Mouse (Mus musculus) lung, embryonic 16.5 days (tissue): ENCODE results near the gene Csrnp2. TPM values are rescaled to one million over a fixed set of nuclear protein-coding genes. Genes with fewer than 3 reads are reported as not detected.
A peak's percentile ranks its signal among the peaks of the same experiment; 100 is the strongest.
"Not testable (repeated sequence)": the region's sequence is repeated elsewhere in the genome, so short reads cannot be mapped to it uniquely, and the experiment has no call there.

Experiments used
- ATAC-seq: fragments of 200-750 bp; cut with Nextera tagmentation; 2 replicates; pipeline ENCODE4 v1.8.0; 2017; ENCODE audit warnings: low read depth, mild to moderate bottlenecking, moderate library complexity
- H3K27ac ChIP-seq: fragments of 300-500 bp; sonication (generic); 2 replicates; pipeline ENCODE4 v1.5.1; 2014; ENCODE audit warnings: mild to moderate bottlenecking, control low read depth, low read length
- H3K27me3 ChIP-seq: fragments of 300-500 bp; sonication (generic); 2 replicates; pipeline ENCODE4 v1.6.1; 2014; ENCODE audit warnings: low read depth, low read length, mixed read lengths; ENCODE audit not compliant: control insufficient read depth, insufficient read depth
- H3K36me3 ChIP-seq: fragments of 300-500 bp; sonication (generic); 2 replicates; pipeline ENCODE4 v1.6.1; 2014; ENCODE audit warnings: low read length; ENCODE audit not compliant: control insufficient read depth, insufficient read depth
- H3K4me1 ChIP-seq: fragments of 300-500 bp; sonication (generic); replicated peaks from 2 replicates; pipeline ENCODE4 v1.6.1; 2014; ENCODE audit warnings: low read length, mixed read lengths; ENCODE audit not compliant: control insufficient read depth, insufficient read depth
- H3K4me2 ChIP-seq: fragments of 300-500 bp; sonication (generic); 2 replicates; pipeline ENCODE4 v1.6.1; 2014; ENCODE audit warnings: low read depth, low read length, control low read depth
- H3K4me3 ChIP-seq: fragments of 300-500 bp; sonication (generic); 2 replicates; pipeline ENCODE4 v1.5.1; 2014; ENCODE audit warnings: mild to moderate bottlenecking, low read length, control low read depth
- H3K9ac ChIP-seq: fragments of 300-500 bp; sonication (generic); 2 replicates; pipeline ENCODE4 v1.6.1; 2014; ENCODE audit warnings: low read length, control low read depth
- H3K9me3 ChIP-seq: fragments of 300-500 bp; sonication (generic); 2 replicates; pipeline ENCODE4 v1.6.1; 2016; ENCODE audit warnings: low read length; ENCODE audit not compliant: control insufficient read depth
- WGBS: fragments of 180-500 bp; shearing (Covaris S2); extraction: QIAGEN DNeasy Blood & Tissue Kit; methylation state at CpG from one replicate; pipeline ENCODE4 v1.1.7; 2014; 5-methylcytosine and 5-hydroxymethylcytosine counted together
- polyA plus RNA-seq: library from polyadenylated mRNA; unstranded; fragments of >200 nt; fragmentation: Nextera tagmentation; extraction: Ambion mirVana; gene quantifications from 2 replicates; pipeline ENCODE4 v1.2.1, GENCODE M21; 2015

Csrnp2 gene
- polyA plus RNA-seq, 1 experiment from 2014 or later = 10.6 TPM

- WGBS = 88% methylated on average over 14 of the region's 14 CpGs
- H3K4me1 ChIP-seq = no peaks in the 10 kb centered on the region
- H3K9ac ChIP-seq = no peak overlapping the region
- H3K9me3 ChIP-seq = no peaks in the 10 kb centered on the region
- no peak overlapping the region for H3K27ac ChIP-seq
- H3K4me3 ChIP-seq = no peak overlapping the region
- H3K4me2 ChIP-seq = no peak overlapping the region
- no peak for ATAC-seq
- no peaks in the 10 kb centered on the region for H3K27me3 ChIP-seq
- peaks cover 11% of the 10 kb centered on the region for H3K36me3 ChIP-seq
These were observed 25.0 kb upstream of the Csrnp2 start for GRCm38 (mm10) chr15:100520306-100520705.

DNA sequence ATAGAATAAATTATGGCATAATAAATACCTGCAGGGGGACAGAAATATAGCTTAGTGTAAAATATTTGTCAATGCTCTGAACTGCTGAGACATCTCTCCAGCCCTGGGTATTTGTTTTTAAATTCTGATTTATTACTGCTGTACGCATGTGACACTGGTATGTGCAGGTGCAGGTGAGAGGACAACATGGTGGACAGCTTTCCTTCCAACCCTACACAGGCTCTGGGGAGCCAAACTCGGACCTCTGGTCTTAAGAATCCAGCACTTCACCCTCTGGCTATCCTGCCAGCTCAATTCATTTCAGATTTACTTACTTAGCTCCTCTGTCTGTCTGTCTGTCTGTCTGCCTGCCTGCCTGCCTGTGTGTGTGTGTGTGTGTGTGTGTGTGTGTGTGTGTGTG, 19.8 kb upstream of the Csrnp2 start:
- no peak for ATAC-seq
- Histone ChIP-seq H3K36me3 (peaks cover 25% of the 10 kb centered on the region), H3K4me2 (no peak overlapping the region), H3K4me1 (no peaks in the 10 kb centered on the region), H3K9me3 (no peaks in the 10 kb centered on the region), H3K27ac (no peak overlapping the region), H3K27me3 (no peaks in the 10 kb centered on the region), H3K4me3 (no peak overlapping the region), H3K9ac (no peak overlapping the region)
- 82% methylated on average over 2 of the region's 2 CpGs for WGBS

DNA sequence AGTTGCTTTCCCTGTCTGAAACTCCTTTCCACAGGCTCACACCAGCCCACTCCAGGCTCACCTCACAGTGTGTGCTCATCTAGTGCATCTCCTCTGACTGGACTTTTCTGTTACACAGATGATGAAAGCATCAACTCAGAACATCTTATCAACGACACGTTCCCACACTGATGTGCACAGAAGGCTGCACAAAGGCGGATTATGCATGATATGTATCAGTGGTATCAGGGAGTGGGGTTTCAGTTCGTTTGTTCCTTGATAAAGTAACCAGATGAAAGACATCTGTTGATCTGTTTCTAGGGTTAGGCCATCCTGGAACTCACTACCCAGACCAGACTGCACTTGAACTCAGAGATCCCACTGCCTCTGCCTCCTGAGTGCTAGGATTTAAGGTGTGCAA, 18.1 kb upstream of the Csrnp2 start:
- Histone ChIP-seq H3K9ac (no peak overlapping the region), H3K4me1 (no peaks in the 10 kb centered on the region), H3K9me3 (no peaks in the 10 kb centered on the region), H3K27me3 (no peaks in the 10 kb centered on the region), H3K27ac (no peak overlapping the region), H3K4me2 (no peak overlapping the region), H3K36me3 (peaks cover 22% of the 10 kb centered on the region), H3K4me3 (no peak overlapping the region)
- WGBS = 76% methylated on average over 4 of the region's 4 CpGs
- ATAC-seq = no peak

GRCm38 (mm10) chr15:100510072-100510471, 14.8 kb upstream of the Csrnp2 start:
- WGBS = 95% methylated on average over 11 of the region's 11 CpGs
- H3K27me3 ChIP-seq = no peaks in the 10 kb centered on the region
- H3K4me3 ChIP-seq = no peak overlapping the region
- H3K4me2 ChIP-seq = no peak overlapping the region
- H3K4me1 ChIP-seq = no peaks in the 10 kb centered on the region
- no peaks in the 10 kb centered on the region for H3K9me3 ChIP-seq
- no peak overlapping the region for H3K9ac ChIP-seq
- no peak for ATAC-seq
- H3K36me3 ChIP-seq = peaks cover 32% of the 10 kb centered on the region
- no peak overlapping the region for H3K27ac ChIP-seq

DNA sequence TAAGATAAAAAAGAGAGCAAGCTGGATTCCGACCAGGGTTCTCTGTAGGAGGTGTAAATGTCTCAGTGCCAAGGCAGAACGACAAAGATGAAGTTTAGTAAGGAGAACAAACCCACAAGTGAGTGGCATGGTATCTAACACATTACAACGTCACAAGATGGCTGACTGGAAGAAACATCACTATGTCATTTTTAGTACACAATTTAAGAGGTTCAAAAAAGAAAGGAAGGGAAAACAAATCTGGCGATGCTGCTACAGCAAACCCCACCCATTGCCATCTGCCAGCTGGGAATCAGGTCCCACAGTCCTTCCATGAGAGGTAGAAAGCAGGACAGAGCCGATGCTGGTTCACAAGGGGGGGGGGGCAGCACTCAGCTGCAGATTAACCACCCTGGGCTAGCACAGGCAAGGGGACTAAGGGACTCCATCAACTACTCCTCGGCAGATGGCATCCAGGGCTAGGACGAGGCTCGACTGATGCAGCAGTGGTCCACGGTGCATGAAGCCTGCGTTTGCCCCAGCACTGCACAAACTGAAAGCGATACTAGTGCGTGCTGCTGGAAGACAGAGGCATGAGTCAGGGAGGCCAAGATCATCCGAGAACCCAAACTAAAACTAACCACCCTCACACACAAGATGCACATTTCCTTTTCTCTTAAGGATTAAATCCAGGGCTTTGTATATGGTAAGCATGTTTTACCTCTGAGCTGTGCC, 13.3 kb upstream of the Csrnp2 start:
- peaks cover 33% of the 10 kb centered on the region for H3K36me3 ChIP-seq
- no peak for ATAC-seq
- 86% methylated on average over 13 of the region's 13 CpGs for WGBS
- no peaks in the 10 kb centered on the region for H3K4me1 ChIP-seq
- no peak overlapping the region for H3K4me3 ChIP-seq
- H3K9me3 ChIP-seq = no peaks in the 10 kb centered on the region
- no peak overlapping the region for H3K9ac ChIP-seq
- no peaks in the 10 kb centered on the region for H3K27me3 ChIP-seq
- H3K4me2 ChIP-seq = no peak overlapping the region
- H3K27ac ChIP-seq = no peak overlapping the region

DNA sequence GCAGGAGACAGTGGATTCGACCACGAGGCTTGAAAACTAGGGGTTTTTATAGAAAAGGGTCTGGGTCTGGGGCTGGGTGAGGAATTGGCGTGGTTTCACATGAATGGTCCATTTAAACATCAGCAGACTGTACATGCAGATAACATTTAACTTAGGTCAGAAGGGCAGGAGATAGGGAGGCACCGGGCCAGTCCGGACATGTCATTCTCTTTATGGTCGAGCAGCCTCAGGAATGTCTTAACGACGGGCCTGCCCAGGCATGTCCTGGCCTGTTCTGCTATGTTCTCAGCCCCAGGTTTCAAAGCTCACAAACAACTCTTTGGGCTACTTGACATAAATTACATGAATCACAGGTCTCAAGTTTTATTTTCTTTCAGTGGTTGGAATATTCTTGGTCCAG, 4.2 kb upstream of the Csrnp2 start:
- not testable (repeated sequence) for H3K27ac ChIP-seq, H3K4me2 ChIP-seq, ATAC-seq, H3K9ac ChIP-seq, H3K9me3 ChIP-seq, H3K36me3 ChIP-seq, H3K4me1 ChIP-seq, H3K27me3 ChIP-seq, H3K4me3 ChIP-seq
- WGBS = 85% methylated on average over 8 of the region's 8 CpGs

DNA sequence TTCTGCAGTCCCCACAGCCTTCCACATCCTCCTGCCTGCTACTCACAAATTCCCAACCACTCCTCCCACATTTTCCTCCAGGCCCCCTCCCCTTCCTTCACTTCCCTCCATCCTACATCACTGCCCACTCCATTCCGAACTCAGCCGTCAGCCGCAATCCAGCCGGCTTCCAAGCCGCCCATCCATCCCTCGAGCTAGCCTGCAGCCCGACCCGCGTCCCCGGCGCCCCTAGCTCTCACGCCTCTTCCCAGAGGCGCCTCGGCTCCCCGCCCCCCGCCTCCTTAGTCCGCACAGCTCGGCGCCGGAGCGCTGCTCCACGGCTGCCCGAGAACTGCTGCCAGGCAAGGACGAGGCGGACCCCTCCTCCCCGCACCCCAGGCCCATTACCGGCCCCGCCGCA, 641 bp downstream of the Csrnp2 start:
- Histone ChIP-seq H3K4me3 (peak overlapping the region; percentile 87), H3K36me3 (no peaks in the 10 kb centered on the region), H3K4me2 (peak overlapping the region; percentile 95), H3K9me3 (no peaks in the 10 kb centered on the region), H3K27me3 (no peaks in the 10 kb centered on the region), H3K9ac (peak overlapping the region; percentile 95), H3K4me1 (peaks cover 35% of the 10 kb centered on the region), H3K27ac (peak overlapping the region; percentile 87)
- ATAC-seq = peak; percentile 79
- under 1% methylated on average over 28 of the region's 29 CpGs for WGBS

- Histone ChIP-seq H3K4me2 (no peak overlapping the region), H3K36me3 (no peaks in the 10 kb centered on the region; the same call in 1 of the 2 replicates), H3K27me3 (no peaks in the 10 kb centered on the region), H3K9me3 (no peaks in the 10 kb centered on the region), H3K9ac (no peak overlapping the region), H3K4me1 (peaks cover 35% of the 10 kb centered on the region), H3K27ac (no peak overlapping the region), H3K4me3 (no peak overlapping the region)
- no peak for ATAC-seq
- 39% methylated on average over 9 of the region's 9 CpGs for WGBS
These were observed 3.3 kb downstream of the Csrnp2 start for GRCm38 (mm10) chr15:100491966-100492365.

- H3K9me3 ChIP-seq = no peaks in the 10 kb centered on the region
- H3K27me3 ChIP-seq = no peaks in the 10 kb centered on the region
- H3K9ac ChIP-seq = no peak overlapping the region
- peaks cover 4% of the 10 kb centered on the region for H3K36me3 ChIP-seq
- 81% methylated on average over 15 of the region's 15 CpGs for WGBS
- H3K27ac ChIP-seq = no peak overlapping the region
- H3K4me1 ChIP-seq = peaks cover 44% of the 10 kb centered on the region
- H3K4me2 ChIP-seq = no peak overlapping the region
- no peak for ATAC-seq
- no peak overlapping the region for H3K4me3 ChIP-seq
These were observed 6.0 kb downstream of the Csrnp2 start for GRCm38 (mm10) chr15:100489263-100489662.

- not testable (repeated sequence) for H3K27me3 ChIP-seq
- peaks cover 35% of the 10 kb centered on the region for H3K4me1 ChIP-seq
These were observed 7.0 kb downstream of the Csrnp2 start for GRCm38 (mm10) chr15:100488297-100488696.

More at GRCm38 (mm10) chr15:100488297-100488696, 7.0 kb downstream of the Csrnp2 start:
- H3K4me2 ChIP-seq, H3K9ac ChIP-seq, ATAC-seq, H3K27ac ChIP-seq, H3K36me3 ChIP-seq, H3K4me3 ChIP-seq, H3K9me3 ChIP-seq: not testable (repeated sequence)
- 91% methylated on average over 1 of the region's 1 CpGs for WGBS
